Mouse (Mus musculus) cerebellum, postnatal 4 days (tissue): Measurements from ENCODE around the gene Snx8.
A peak's percentile ranks its signal among the peaks of the same experiment; 100 is the strongest.

Experiments used
- DNase-seq, 2 experiments: peaks; one replicate each; pipeline ENCODE4 v3.0.0; 2022; ENCODE audit warnings: low spot score in 2 of 2, mixed read lengths in 1 of 2

Gene Snx8

GRCm38 (mm10) chr5:140388588-140389576 is at the start of gene Snx8:
TSS of gene Snx8 (minus strand) at chr5:140389262.
- peak; percentile 85 to 95 for DNase-seq

DNA sequence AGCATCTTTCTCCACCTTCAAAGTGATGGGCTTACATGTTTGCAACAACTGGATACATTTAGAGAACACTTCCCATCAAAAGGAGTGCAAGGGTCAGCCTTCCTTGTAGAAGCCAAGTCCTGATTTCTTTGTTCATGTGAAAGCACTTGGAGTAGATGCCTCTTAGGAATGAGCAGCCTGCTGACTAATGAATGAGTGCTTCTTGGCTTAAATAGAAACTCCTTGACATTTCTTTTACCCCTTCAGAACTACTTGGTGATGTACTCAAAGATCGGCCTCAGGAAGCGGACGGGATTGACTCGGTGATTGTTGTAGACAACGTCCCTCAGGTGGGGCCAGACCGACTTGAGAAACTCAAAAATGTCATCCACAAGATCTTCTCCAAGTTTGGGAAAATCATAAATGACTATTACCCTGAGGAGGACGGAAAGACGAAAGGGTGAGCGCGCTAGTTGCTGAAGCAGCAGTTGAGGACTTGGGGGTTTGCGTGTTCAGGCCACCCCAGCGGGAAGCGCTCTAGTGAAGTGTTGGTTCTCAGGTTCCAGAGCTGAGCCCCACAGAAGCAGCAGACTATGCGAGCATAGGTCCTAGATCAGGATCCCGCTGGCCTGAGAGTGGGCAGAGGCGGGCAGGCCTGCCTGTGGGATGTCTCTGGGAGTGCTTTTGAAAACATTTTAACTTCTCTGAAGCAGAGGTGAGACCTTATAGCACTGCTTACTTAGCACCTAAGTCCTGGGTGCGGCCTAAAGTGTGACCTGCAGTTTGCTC is 36.1 kb upstream of the Snx8 start:
- DNase-seq, result no peak

DNA sequence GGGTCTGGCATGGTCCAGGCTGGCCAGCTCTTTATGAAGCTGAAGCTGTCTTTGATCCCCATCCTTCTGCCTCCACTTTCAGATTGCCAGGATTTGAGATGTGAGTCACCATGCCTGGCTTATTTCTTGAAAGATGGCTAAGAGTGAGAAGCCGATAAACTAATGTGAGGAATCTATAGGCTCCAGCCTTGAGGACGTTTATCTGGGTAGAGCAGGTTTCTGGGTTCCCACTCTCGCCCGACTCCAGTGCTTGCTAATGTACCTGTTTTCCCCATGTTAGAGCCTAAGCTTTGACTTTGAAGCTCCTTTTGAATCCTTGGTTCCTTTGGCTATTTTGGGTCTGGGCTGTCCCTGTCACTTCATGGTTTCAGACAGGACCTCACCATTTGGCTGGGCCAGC is 31.6 kb upstream of the Snx8 start:
- DNase-seq, result no peak

- DNase-seq, result no peak
Measured at GRCm38 (mm10) chr5:140419442-140420080, 30.5 kb upstream of the Snx8 start.

DNA sequence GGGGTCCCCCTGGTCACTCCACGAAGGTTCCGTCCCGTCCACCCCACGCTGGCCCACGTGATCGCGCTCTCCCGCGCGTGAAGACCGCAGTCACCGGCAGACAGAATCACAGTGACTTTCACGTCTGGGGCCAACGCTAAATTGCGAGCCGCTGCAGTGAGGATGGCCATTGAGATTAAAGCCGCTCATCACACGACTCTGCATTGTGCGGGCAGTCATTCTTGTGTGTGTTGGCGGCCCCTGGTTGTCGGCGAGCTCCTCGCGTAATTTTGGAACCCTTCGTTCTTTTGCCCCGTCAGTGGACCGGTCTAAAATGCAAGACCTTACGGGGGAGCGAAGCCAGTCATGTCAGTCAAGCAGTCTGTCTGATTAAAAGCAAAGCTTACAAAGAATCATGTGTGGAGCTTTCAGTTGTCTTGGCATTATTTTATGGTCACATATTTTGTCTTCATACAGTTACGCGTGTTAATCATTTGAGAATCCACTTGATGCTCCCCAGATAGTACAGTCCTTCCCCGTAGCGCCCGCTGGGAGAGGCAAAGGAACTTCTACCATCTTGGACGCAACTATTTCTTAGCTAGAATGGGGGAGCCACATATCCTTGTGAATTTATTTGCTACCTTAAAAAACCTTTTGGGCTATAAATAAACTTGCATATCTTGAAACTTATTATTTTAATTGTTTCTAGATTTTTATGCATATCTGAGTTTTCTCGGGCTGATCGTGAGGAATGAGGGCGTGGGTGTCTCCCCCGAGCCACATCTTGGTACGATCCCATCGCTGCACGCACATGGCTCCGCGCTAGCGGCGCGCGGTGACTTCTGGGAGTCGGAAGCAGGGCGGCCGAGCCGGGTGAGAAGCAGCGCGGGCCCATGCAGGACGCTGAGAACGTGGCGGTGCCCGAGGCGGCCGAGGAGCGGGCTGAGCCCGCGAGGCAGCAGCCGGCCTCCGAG is 29.7 kb upstream of the Snx8 start, which contains the start of gene Eif3b:
Gene Eif3b (plus strand): TSS at position 840 of the 953 bp plus-strand sequence.
- peak; percentile 79 to 88 for DNase-seq

GRCm38 (mm10) chr5:140418106-140418488 is 29.0 kb upstream of the Snx8 start:
- DNase-seq, result no peak

DNA sequence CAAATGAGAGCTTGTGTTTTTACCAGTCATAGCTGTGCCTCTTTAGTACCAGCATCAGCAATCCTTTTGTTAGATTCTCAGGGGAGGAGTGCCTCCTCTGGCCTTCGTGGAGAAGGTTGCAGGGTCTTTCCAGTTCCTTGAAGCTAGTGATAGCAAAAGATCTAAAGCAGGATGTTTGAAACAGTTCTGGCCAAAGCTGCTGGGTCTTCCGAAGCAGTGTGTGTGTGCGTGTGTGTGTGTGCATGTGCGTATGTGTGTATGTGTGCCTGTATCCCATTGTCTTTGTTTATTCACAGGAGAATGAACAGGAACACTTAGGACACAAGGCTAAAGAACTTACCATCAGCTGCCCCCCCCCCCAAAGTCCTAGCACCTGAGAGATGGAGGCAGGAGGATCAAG is 25.6 kb upstream of the Snx8 start:
- DNase-seq, result no peak

- DNase-seq, result peak; percentile 26 to 37
Measured at GRCm38 (mm10) chr5:140411339-140411738, 22.3 kb upstream of the Snx8 start.

DNA sequence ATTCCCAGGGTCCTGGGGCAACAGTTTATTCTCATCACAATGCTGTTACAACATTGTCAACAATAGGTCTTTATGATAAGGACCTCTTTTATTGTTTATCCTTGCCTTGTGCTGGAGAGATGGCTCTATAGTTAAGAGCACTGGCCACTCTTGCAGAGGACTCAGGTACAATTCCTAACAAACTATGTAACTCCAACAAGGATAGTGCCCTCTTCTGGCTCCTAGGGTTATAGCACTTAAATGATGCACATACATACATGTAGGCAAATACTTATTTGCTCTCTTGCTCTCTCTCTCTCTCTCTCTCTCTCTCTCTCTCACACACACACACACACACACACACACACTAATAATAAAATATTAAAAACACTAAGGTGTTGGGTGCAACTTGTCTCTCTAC is 19.7 kb upstream of the Snx8 start:
- no peak for DNase-seq

GRCm38 (mm10) chr5:140406666-140407065 is 17.6 kb upstream of the Snx8 start:
- no peak for DNase-seq

DNA sequence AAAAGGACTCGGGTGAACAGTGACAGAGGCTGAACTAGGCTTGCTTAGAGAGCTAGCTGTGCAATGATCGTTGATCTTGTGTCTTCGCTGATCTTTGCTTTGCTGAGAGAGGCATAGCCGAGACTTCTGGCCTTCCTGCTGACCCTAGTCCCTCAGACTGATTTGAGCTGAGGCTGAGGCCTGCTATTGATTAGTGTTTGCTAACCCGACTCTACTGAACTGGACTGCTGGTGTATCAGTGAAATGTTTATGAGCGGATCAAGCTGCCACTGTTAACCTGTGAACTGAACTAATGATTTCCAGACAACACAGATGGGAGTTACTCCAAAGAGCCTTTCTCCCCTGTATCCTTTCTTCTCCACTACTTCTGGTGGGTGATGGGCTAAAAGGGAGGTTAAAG is 16.1 kb upstream of the Snx8 start:
- no peak for DNase-seq

DNA sequence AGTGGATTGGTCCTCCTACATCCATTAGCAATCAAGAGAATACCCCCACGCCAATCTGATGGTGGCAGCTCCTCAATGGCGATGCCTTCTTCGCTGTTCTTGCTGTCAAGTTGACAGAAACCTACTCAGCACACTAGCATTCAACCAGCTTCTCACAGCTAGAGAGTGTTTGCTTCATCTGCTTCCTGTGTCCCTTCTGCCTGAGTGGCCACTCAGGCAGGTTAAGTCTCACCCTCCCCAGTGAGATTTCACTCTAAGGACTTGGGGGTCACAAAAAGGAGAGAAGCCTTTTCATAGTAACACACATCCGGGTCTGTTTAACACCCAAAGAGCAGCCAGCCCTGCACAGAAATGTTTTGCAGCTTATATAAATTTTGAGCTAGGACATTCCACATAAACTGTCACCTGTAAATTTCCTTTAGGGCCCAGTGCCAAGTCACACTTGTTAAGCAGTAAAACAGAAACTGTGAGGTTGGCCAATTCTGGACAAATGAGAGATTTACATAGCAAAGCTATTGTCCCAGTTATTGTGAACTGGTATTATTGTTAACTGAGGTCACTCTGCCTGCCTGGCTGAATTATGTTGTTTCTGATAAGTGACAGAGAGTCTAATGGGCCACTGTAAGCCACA is 13.7 kb upstream of the Snx8 start:
- DNase-seq, result no peak

DNA sequence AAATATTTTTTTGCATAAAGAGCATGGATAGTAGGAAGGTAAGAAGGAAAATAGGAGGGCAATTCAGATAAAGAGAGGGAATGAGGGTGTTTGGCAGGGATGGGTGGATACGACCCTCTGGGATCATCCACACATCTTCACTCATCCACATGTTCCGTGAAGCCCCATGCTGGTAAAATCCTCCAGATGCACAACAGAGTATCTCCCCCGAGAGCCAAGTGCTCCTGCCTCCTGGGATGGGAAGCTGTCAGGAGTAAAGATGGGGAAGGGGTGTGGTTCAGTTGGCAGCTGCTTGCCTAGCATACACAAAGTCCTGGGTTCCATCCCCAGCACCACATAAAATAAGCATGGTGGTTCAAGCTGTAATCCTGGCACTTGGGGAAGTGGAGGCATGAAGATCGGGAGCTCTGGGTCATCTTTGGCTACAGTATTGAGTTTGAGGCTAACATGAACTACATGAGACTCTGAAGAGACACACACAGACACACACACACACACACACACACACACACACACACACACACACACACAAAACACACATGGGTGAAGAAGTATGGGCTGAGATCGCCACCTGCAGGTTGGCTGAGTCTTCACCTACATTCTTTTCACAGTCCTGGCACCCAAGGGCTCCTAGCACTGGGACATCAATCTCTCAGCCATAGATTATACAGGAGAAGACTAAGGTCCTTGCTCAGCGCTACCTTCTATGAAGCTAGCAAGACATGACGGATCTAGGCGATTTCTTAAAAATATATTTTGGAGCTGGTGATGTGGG is 7.3 kb upstream of the Snx8 start:
- DNase-seq, result no peak

DNA sequence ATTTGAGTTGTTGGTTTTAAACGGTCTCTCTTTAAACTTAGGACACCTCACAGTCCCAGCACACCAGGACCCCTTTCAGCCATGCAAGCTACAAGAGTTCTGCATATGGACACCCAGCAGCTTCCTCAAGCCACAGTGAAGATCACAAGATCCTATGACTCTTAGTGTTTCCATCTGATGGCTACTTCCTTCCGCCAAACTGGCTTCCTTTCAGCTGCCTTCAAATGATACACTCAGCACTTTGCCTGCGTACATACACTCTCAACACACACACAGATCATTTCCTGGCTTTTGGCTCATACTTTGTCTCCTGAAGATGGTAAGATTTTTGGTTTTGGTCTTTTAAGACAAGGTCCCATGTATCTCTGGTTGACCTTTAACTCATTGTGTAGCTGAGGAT is 3.6 kb upstream of the Snx8 start:
- DNase-seq, result no peak

DNA sequence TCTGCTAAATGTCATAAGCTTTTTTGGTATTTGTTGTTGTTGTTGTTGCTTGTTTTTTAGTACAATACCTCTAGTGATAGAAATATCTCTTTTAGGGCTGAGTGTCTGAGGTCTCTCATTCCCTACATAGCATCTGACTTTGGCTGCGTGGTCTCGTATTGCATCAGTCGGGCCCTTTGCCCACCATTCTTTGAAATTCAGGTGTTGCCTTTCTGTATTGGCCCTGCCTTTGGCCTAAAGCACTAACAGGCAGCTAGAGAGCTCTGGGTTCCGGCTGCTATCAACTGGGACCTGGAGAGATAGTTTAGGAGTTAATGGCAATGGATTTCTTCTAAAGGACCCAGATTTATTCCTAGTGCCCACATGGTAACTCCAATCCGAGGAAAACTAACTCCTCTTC is 2.9 kb upstream of the Snx8 start:
- no peak for DNase-seq

DNA sequence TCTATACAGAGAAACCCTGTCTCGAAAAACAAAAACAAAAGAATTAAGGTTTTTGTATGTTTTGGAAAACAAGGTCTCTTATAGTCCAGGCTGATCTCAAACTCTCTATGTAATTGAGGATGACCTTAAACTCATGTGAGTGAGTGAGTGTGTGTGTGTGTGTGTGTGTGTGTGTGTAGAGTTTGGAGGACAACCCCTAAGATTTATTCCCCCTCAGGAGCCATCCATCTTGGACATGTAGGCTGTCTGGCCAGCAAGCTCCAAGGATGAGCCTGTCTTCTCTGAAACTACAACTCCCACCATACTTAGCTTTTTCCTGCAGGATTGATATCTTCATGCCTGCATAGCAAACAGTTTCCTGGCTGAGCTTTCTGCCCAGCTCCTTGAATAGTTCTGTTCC is 2.4 kb upstream of the Snx8 start:
- DNase-seq, result no peak

- no peak for DNase-seq
Measured at GRCm38 (mm10) chr5:140389647-140390046, 585 bp upstream of the Snx8 start.

DNA sequence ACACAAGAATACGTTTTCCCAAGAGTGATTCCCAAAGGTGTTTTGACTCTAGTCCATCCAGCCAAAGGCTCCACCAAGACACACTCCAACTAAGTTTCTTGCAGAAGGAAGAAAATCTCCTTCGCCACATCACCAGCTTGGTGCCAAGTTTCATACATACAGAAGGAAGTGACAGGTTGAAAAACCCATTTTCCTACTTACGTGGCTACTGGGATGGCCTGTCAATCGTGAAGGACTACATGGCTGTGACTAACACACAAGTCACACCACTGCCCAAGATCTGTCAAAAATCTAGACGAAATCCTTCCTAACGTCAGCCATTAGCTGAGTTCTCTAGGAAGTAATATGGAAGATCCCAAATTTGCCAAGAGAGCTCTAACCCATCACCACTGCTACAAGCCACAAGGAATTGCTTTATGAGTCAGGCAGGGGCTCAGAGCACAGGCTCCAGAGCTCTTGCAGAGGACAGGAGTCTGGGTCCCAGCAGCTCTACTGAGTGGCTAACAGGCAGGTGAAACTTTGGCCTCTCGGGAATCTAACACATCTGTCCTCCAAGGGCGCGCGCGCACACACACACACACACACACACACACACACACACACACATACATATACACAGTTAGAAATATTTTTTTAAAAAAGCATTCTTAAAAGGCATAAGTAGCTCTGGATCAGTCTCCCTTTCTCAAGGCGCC is 1.1 kb downstream of the Snx8 start:
- no peak for DNase-seq

DNA sequence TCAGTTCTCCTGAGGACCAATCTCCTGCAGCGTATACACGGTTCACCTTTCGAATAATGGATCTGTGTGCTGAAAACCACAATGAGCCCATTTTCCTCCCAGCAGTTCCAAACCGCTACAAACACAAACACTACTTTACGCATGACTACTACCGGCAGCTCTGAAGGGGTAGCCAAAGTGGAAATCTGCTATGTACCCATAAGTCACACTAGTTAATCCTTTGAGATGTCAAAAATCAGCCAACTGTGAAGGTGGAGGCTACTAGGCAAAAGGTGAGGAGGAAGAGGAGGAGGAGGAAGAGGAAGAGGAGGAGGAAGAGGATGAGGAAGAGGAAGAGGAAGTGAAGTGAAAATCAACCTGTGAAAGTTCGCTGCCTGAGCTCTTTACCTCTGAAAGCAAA is 1.8 kb downstream of the Snx8 start:
- DNase-seq, result no peak
